Mouse (Mus musculus): Measurements from ENCODE around the gene Dtx3. TPM values are rescaled to one million over a fixed set of nuclear protein-coding genes. Genes with fewer than 3 reads are reported as not detected.
"Not testable (repeated sequence)": the region's sequence is repeated elsewhere in the genome, so short reads cannot be mapped to it uniquely, and the experiment has no call there.

Gene Dtx3
- total and polyA plus RNA-seq, 2 experiments from 2014 or later: 217 to 258 TPM

GRCm38 (mm10) chr10:127165654-127166403 lies 29.7 kb downstream of the Dtx3 start:
- WGBS: under 1% methylated on average over 43 of the region's 56 CpGs
- Histone ChIP-seq H3K4me3 (ENCODE audit: low read depth, low read length) (peak overlapping the region; percentile 92), H3K9me3 (ENCODE audit: low read length) (no peaks in the 10 kb centered on the region), H3K27me3 (ENCODE audit: insufficient read depth, low read length) (0 out of 2 replicates have a peak, but pooled peaks cover 6% of the 10 kb centered on the region), H3K36me3 (ENCODE audit: insufficient read depth, low read length) (peaks cover 8% of the 10 kb centered on the region; the same call in 1 of the 2 replicates), H3K4me2 (ENCODE audit: low read depth, low read length, poor library complexity, severe bottlenecking) (peak overlapping the region; percentile 77), H3K27ac (ENCODE audit: low read depth, low read length) (peak overlapping the region; percentile 95), H3K4me1 (ENCODE audit: insufficient read depth, low read length) (peaks cover 8% of the 10 kb centered on the region; the same call in 1 of the 2 replicates), H3K9ac (replicated peaks; ENCODE audit: low read length, poor library complexity, severe bottlenecking) (peak overlapping the region; percentile 96)
- DNase-seq (ENCODE audit: low spot score): peak; percentile 74
- peak; percentile 61 for ATAC-seq (ENCODE audit: low FRiP score)
- TF ChIP-seq CTCF (IDR thresholded peaks at IDR 0.05): 0 out of 2 replicates have a peak, but pooled peaks have one; percentile 34

DNA sequence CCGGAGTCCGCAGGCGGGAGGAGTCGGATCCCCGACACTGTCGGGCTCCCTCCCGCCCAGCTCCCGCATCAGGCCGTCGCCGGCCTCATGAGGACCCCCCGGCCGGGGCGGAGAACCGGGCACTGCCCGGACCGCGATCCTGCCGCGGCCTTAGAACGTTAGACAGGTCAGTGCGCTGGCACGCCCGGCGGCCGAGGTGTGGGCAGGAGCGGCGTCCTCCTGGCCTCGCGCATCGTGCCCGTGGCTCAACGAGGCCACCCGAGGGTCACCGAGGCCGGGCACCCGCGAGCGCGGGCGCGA lies 30.2 kb downstream of the Dtx3 start:
- Histone ChIP-seq H3K9me3 (ENCODE audit: low read length) (no peaks in the 10 kb centered on the region), H3K4me2 (ENCODE audit: low read depth, low read length, poor library complexity, severe bottlenecking) (peak overlapping the region; percentile 77), H3K4me1 (ENCODE audit: insufficient read depth, low read length) (peaks cover 8% of the 10 kb centered on the region; the same call in 1 of the 2 replicates), H3K27me3 (ENCODE audit: insufficient read depth, low read length) (0 out of 2 replicates have a peak, but pooled peaks cover 5% of the 10 kb centered on the region), H3K4me3 (ENCODE audit: low read depth, low read length) (peak overlapping the region; percentile 92), H3K36me3 (ENCODE audit: insufficient read depth, low read length) (0 out of 2 replicates have a peak, but pooled peaks cover 5% of the 10 kb centered on the region), H3K9ac (replicated peaks; ENCODE audit: low read length, poor library complexity, severe bottlenecking) (peak overlapping the region; percentile 96), H3K27ac (ENCODE audit: low read depth, low read length) (peak overlapping the region; percentile 95)
- no peak for TF ChIP-seq CTCF (IDR thresholded peaks at IDR 0.05)
- DNase-seq (ENCODE audit: low spot score) (no peak), ATAC-seq (ENCODE audit: low FRiP score) (peak; percentile 48)
- 0% methylated on average over 23 of the region's 42 CpGs for WGBS

- TF ChIP-seq CTCF (IDR thresholded peaks at IDR 0.05): peak; percentile 90
- Histone ChIP-seq H3K9me3 (ENCODE audit: low read length) (no peaks in the 10 kb centered on the region), H3K4me3 (ENCODE audit: low read depth, low read length) (peak within 1 kb of the TSS; percentile 92), H3K9ac (replicated peaks; ENCODE audit: low read length, poor library complexity, severe bottlenecking) (peak within 1 kb of the TSS; percentile 96), H3K27me3 (ENCODE audit: insufficient read depth, low read length) (0 out of 2 replicates have a peak, but pooled peaks cover 3% of the 10 kb centered on the region), H3K36me3 (ENCODE audit: insufficient read depth, low read length) (0 out of 2 replicates have a peak, but pooled peaks cover 5% of the 10 kb centered on the region), H3K4me2 (ENCODE audit: low read depth, low read length, poor library complexity, severe bottlenecking) (peak within 1 kb of the TSS; percentile 77), H3K4me1 (ENCODE audit: insufficient read depth, low read length) (peaks cover 4% of the 10 kb centered on the region; the same call in 1 of the 2 replicates), H3K27ac (ENCODE audit: low read depth, low read length) (peak within 1 kb of the TSS; percentile 95)
- 2% methylated on average over 52 of the region's 52 CpGs for WGBS
- peak; percentile 90 for DNase-seq (ENCODE audit: low spot score)
- peak; percentile 85 for ATAC-seq (ENCODE audit: low FRiP score)
Observed at GRCm38 (mm10) chr10:127164631-127165353, 30.7 kb downstream of the Dtx3 start, which contains the start of gene B4galnt1. B4galnt1 (plus strand) TSS chr10:127165225.

DNA sequence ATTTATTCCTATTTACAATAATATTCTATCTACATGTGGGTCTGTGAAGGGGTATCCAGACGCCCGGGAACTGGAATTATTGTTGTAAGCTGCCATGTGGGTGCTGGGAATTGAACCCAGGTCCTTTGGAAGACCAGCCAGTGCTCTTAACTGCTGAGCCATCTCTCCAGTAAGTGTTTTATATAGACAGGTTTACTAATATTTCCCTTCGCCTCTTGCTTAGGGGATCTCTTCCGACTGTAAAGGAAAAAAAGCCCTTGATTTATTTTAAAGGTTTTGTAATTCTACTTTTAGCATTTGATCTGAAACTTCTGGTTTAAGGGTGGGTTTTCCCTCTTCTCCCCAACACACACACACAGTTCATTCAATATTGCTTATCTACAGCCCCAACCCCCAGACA lies 31.3 kb downstream of the Dtx3 start:
- peak overlapping the region; percentile 92 for H3K4me3 ChIP-seq (ENCODE audit: low read depth, low read length)
- H3K9ac ChIP-seq (replicated peaks; ENCODE audit: low read length, poor library complexity, severe bottlenecking): 0 out of 2 replicates have a peak overlapping the region, but pooled peaks have one; percentile 96
- H3K4me2 ChIP-seq (ENCODE audit: low read depth, low read length, poor library complexity, severe bottlenecking): peak overlapping the region; percentile 77
- peak overlapping the region; percentile 95 for H3K27ac ChIP-seq (ENCODE audit: low read depth, low read length)
- no peak for DNase-seq (ENCODE audit: low spot score)
- no peak for ATAC-seq (ENCODE audit: low FRiP score)
- no peak for TF ChIP-seq CTCF (IDR thresholded peaks at IDR 0.05)
- H3K27me3 ChIP-seq (ENCODE audit: insufficient read depth, low read length): no peaks in the 10 kb centered on the region
- H3K9me3 ChIP-seq (ENCODE audit: low read length): no peaks in the 10 kb centered on the region
- WGBS: 92% methylated on average over 4 of the region's 4 CpGs
- peaks cover 4% of the 10 kb centered on the region; the same call in 1 of the 2 replicates for H3K4me1 ChIP-seq (ENCODE audit: insufficient read depth, low read length)
- H3K36me3 ChIP-seq (ENCODE audit: insufficient read depth, low read length): 0 out of 2 replicates have a peak, but pooled peaks cover 5% of the 10 kb centered on the region

DNA sequence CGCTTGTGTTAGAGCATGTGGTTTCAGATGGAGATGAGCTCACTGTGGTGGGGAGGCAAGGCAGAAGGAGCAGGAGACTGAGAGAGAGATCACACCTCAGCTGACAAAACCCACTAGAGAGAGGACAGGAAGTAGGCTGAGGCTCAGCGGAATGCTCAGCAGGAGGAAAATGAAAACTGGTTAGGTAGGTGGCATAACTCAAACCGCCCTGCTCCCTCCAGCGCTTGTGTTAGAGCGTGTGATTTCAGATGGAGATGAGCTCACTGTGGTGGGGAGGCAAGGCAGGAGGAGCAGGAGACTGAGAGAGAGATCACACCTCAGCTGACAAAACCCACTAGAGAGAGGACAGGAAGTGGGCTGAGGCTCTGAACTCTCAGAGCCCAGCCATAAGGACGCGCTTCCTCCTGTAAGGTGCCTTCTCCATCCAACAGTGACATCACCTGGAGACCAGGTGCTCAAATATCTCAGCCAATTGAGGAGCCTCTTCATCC lies 32.7 kb downstream of the Dtx3 start:
- H3K4me1 ChIP-seq (ENCODE audit: insufficient read depth, low read length); H3K27ac ChIP-seq (ENCODE audit: low read depth, low read length); DNase-seq (ENCODE audit: low spot score); H3K4me3 ChIP-seq (ENCODE audit: low read depth, low read length); H3K9ac ChIP-seq (replicated peaks; ENCODE audit: low read length, poor library complexity, severe bottlenecking); H3K36me3 ChIP-seq (ENCODE audit: insufficient read depth, low read length); ATAC-seq (ENCODE audit: low FRiP score); H3K9me3 ChIP-seq (ENCODE audit: low read length); H3K4me2 ChIP-seq (ENCODE audit: low read depth, low read length, poor library complexity, severe bottlenecking); H3K27me3 ChIP-seq (ENCODE audit: insufficient read depth, low read length): not testable (repeated sequence)
- WGBS: 58% methylated on average over 7 of the region's 7 CpGs
